Mouse (Mus musculus) heart, postnatal 0 days (tissue): ENCODE measurements at regions not wholly inside any gene's neighbourhood (a gene's known extent, or its start where the extent isn't known, plus 50 kb on each side); places are given as distances from the start of the nearest gene placed in this dataset.

Source experiments
- ATAC-seq: fragments of 200-750 bp; cut with Nextera tagmentation; 2 replicates; pipeline ENCODE4 v1.8.0; 2017; ENCODE audit warnings: low read depth, moderate number of reproducible peaks, moderate library complexity; ENCODE audit not compliant: insufficient read depth
- DNase-seq: peaks from one replicate; pipeline ENCODE4 v3.0.0-alpha.2; 2016; ENCODE audit warnings: low spot score
- H3K27ac ChIP-seq: fragments of 300-500 bp; sonication (generic); 2 replicates; pipeline ENCODE4 v1.5.1; 2014; ENCODE audit warnings: low read depth, mild to moderate bottlenecking
- H3K27me3 ChIP-seq: fragments of 300-500 bp; sonication (generic); 2 replicates; pipeline ENCODE4 v1.6.1; 2014; ENCODE audit warnings: low read length, mixed read lengths; ENCODE audit not compliant: control insufficient read depth, insufficient read depth
- H3K36me3 ChIP-seq: fragments of 300-500 bp; sonication (generic); replicated peaks from 2 replicates; pipeline ENCODE4 v1.6.1; 2014; ENCODE audit warnings: low read length, mixed read lengths; ENCODE audit not compliant: control insufficient read depth, insufficient read depth
- H3K4me1 ChIP-seq: fragments of 300-500 bp; sonication (generic); 2 replicates; pipeline ENCODE4 v1.6.1; 2014; ENCODE audit warnings: antibody characterized with exemption; ENCODE audit not compliant: control insufficient read depth, insufficient read depth
- H3K4me2 ChIP-seq: fragments of 300-500 bp; sonication (generic); 2 replicates; pipeline ENCODE4 v1.6.1; 2014; ENCODE audit warnings: low read depth, mild to moderate bottlenecking, low read length, moderate library complexity
- H3K4me3 ChIP-seq: fragments of 300-500 bp; sonication (generic); 2 replicates; pipeline ENCODE4 v1.5.1; 2014; ENCODE audit warnings: low read depth, low read length
- H3K9ac ChIP-seq: fragments of 300-500 bp; sonication (generic); replicated peaks from 2 replicates; pipeline ENCODE4 v1.6.1; 2014; ENCODE audit warnings: low read depth, low read length, mixed read lengths
- H3K9me3 ChIP-seq: fragments of 300-500 bp; sonication (generic); replicated peaks from 2 replicates; pipeline ENCODE4 v1.6.1; 2016; ENCODE audit warnings: low read length; ENCODE audit not compliant: control insufficient read depth
- CTCF ChIP-seq: IDR thresholded peaks from 2 replicates; pipeline ENCODE4 v1.5.1; 2016; ENCODE audit warnings: antibody characterized with exemption, control low read depth, low read depth
- EP300 ChIP-seq: IDR thresholded peaks from 2 replicates; pipeline ENCODE4 v1.6.1; 2016; ENCODE audit warnings: antibody characterized with exemption, low read depth
- WGBS: fragments of 180-500 bp; shearing (Covaris S2); extraction: QIAGEN DNeasy Blood & Tissue Kit; methylation state at CpG from one replicate; pipeline ENCODE4 v1.1.7; 2014; 5-methylcytosine and 5-hydroxymethylcytosine counted together

- Histone ChIP-seq H3K4me1 (no peaks in the 10 kb centered on the region), H3K4me2 (no peak overlapping the region), H3K36me3 (no peaks in the 10 kb centered on the region), H3K9me3 (no peaks in the 10 kb centered on the region), H3K4me3 (no peak overlapping the region), H3K9ac (no peak overlapping the region), H3K27me3 (no peaks in the 10 kb centered on the region), H3K27ac (no peak overlapping the region)
- DNase-seq (no peak), ATAC-seq (no peak)
- no peak for TF ChIP-seq EP300
- TF ChIP-seq CTCF = no peak
- 73% methylated on average over 4 of the region's 4 CpGs for WGBS
These were observed 349.3 kb downstream of the Lpin1 start for GRCm38 (mm10) chr12:16261465-16261864.

- Histone ChIP-seq H3K4me3 (no peak overlapping the region), H3K9ac (no peak overlapping the region), H3K36me3 (no peaks in the 10 kb centered on the region), H3K27me3 (no peaks in the 10 kb centered on the region), H3K4me1 (no peaks in the 10 kb centered on the region), H3K4me2 (no peak overlapping the region), H3K9me3 (no peaks in the 10 kb centered on the region), H3K27ac (no peak overlapping the region)
- TF ChIP-seq EP300 (no peak), CTCF (no peak)
- ATAC-seq = no peak
- 42% methylated on average over 8 of the region's 8 CpGs for WGBS
- no peak for DNase-seq
These were observed 349.8 kb downstream of the Lpin1 start for GRCm38 (mm10) chr12:16260981-16261380.

GRCm38 (mm10) chr12:16260501-16260900 lies 350.3 kb downstream of the Lpin1 start:
- WGBS = 75% methylated on average over 2 of the region's 2 CpGs
- TF ChIP-seq CTCF = no peak
- no peak for TF ChIP-seq EP300

GRCm38 (mm10) chr12:16250621-16251020 lies 360.1 kb downstream of the Lpin1 start:
- WGBS = 81% methylated on average over 1 of the region's 1 CpGs
- Histone ChIP-seq H3K27ac (no peak overlapping the region), H3K9ac (no peak overlapping the region), H3K27me3 (no peaks in the 10 kb centered on the region), H3K9me3 (no peaks in the 10 kb centered on the region), H3K4me2 (no peak overlapping the region), H3K4me1 (no peaks in the 10 kb centered on the region), H3K36me3 (no peaks in the 10 kb centered on the region), H3K4me3 (no peak overlapping the region)
- ATAC-seq (no peak), DNase-seq (no peak)
- no peak for TF ChIP-seq EP300
- no peak for TF ChIP-seq CTCF

More at GRCm38 (mm10) chr12:16260501-16260900, 350.3 kb downstream of the Lpin1 start:
- H3K4me1 ChIP-seq = no peaks in the 10 kb centered on the region
- no peak overlapping the region for H3K4me3 ChIP-seq
- ATAC-seq (no peak), DNase-seq (no peak)
- no peak overlapping the region for H3K9ac ChIP-seq
- no peaks in the 10 kb centered on the region for H3K27me3 ChIP-seq
- no peaks in the 10 kb centered on the region for H3K9me3 ChIP-seq
- no peaks in the 10 kb centered on the region for H3K36me3 ChIP-seq
- no peak overlapping the region for H3K27ac ChIP-seq
- no peak overlapping the region for H3K4me2 ChIP-seq

- no peak overlapping the region for H3K4me3 ChIP-seq
- H3K9ac ChIP-seq = no peak overlapping the region
- H3K27ac ChIP-seq = no peak overlapping the region
- H3K27me3 ChIP-seq = no peaks in the 10 kb centered on the region
- H3K36me3 ChIP-seq = no peaks in the 10 kb centered on the region
- H3K9me3 ChIP-seq = no peaks in the 10 kb centered on the region
- ATAC-seq (no peak), DNase-seq (no peak)
- TF ChIP-seq CTCF (no peak), EP300 (no peak)
- 94% methylated on average over 5 of the region's 5 CpGs for WGBS
- no peak overlapping the region for H3K4me2 ChIP-seq
- H3K4me1 ChIP-seq = no peaks in the 10 kb centered on the region
These were observed 360.7 kb downstream of the Lpin1 start for GRCm38 (mm10) chr12:16250096-16250495.

- no peaks in the 10 kb centered on the region for H3K27me3 ChIP-seq
- no peak overlapping the region for H3K27ac ChIP-seq
- H3K9me3 ChIP-seq = no peaks in the 10 kb centered on the region
- DNase-seq = no peak
- H3K9ac ChIP-seq = no peak overlapping the region
- no peak for ATAC-seq
- WGBS = 76% methylated on average over 5 of the region's 5 CpGs
- H3K4me2 ChIP-seq = no peak overlapping the region
- no peaks in the 10 kb centered on the region for H3K4me1 ChIP-seq
- H3K4me3 ChIP-seq = no peak overlapping the region
- TF ChIP-seq EP300 = no peak
- no peaks in the 10 kb centered on the region for H3K36me3 ChIP-seq
These were observed 371.0 kb downstream of the Lpin1 start for GRCm38 (mm10) chr12:16239792-16240191.
